Mouse (Mus musculus) kidney, embryonic 16.5 days (tissue): ENCODE results near the gene Ssna1. TPM values are rescaled to one million over a fixed set of nuclear protein-coding genes. Genes with fewer than 3 reads are reported as not detected.

ENCODE experiments used
- ATAC-seq: fragments of 200-750 bp; cut with Nextera tagmentation; 2 replicates; pipeline ENCODE4 v1.8.0; 2017; ENCODE audit warnings: moderate TSS enrichment; ENCODE audit not compliant: low FRiP score, low TSS enrichment
- H3K27ac ChIP-seq: fragments of 300-500 bp; sonication (generic); 2 replicates; pipeline ENCODE4 v1.5.1; 2014; ENCODE audit warnings: low read length
- H3K27me3 ChIP-seq: fragments of 300-500 bp; sonication (generic); 2 replicates; pipeline ENCODE4 v1.6.1; 2014; ENCODE audit warnings: low read length, control low read depth, mixed read lengths; ENCODE audit not compliant: insufficient read depth
- H3K36me3 ChIP-seq: fragments of 300-500 bp; sonication (generic); 2 replicates; pipeline ENCODE4 v1.6.1; 2014; ENCODE audit warnings: low read length, control low read depth, mixed read lengths; ENCODE audit not compliant: insufficient read depth
- H3K4me1 ChIP-seq: fragments of 300-500 bp; sonication (generic); 2 replicates; pipeline ENCODE4 v1.6.1; 2014; ENCODE audit warnings: low read length, control low read depth, mixed read lengths; ENCODE audit not compliant: insufficient read depth
- H3K4me2 ChIP-seq: fragments of 300-500 bp; sonication (generic); replicated peaks from 2 replicates; pipeline ENCODE4 v1.6.1; 2014; ENCODE audit warnings: low read depth, low read length
- H3K4me3 ChIP-seq: fragments of 300-500 bp; sonication (generic); 2 replicates; pipeline ENCODE4 v1.5.1; 2014; ENCODE audit warnings: mild to moderate bottlenecking, low read length
- H3K9ac ChIP-seq: fragments of 300-500 bp; sonication (generic); replicated peaks from 2 replicates; pipeline ENCODE4 v1.6.1; 2014; ENCODE audit warnings: low read length
- H3K9me3 ChIP-seq: fragments of 300-500 bp; sonication (generic); 2 replicates; pipeline ENCODE4 v1.6.1; 2016; ENCODE audit warnings: low read length, control low read depth
- WGBS: fragments of 180-500 bp; shearing (Covaris S2); extraction: QIAGEN DNeasy Blood & Tissue Kit; methylation state at CpG from one replicate; pipeline ENCODE4 v1.1.7; 2014; 5-methylcytosine and 5-hydroxymethylcytosine counted together
- polyA plus RNA-seq: library from polyadenylated mRNA; unstranded; fragments of >200 nt; fragmentation: Nextera tagmentation; extraction: Ambion mirVana; gene quantifications from 2 replicates; pipeline ENCODE4 v1.2.1, GENCODE M21; 2015

Ssna1 gene
- polyA plus RNA-seq, 1 experiment from 2014 or later, result 211 TPM

- Histone ChIP-seq H3K4me1 (peaks cover 21% of the 10 kb centered on the region), H3K27ac (peak overlapping the region; percentile 45; the same call in 1 of the 2 replicates), H3K27me3 (peaks cover 13% of the 10 kb centered on the region), H3K9ac (no peak overlapping the region), H3K9me3 (no peaks in the 10 kb centered on the region), H3K4me2 (no peak overlapping the region), H3K36me3 (no peaks in the 10 kb centered on the region), H3K4me3 (no peak overlapping the region)
- 60% methylated on average over 4 of the region's 4 CpGs for WGBS
- ATAC-seq, result no peak
Measured at GRCm38 (mm10) chr2:25237522-25237921, 34.7 kb downstream of the Ssna1 start.

- Histone ChIP-seq H3K9ac (no peak within 1 kb of the TSS), H3K27me3 (peaks cover 5% of the 10 kb centered on the region), H3K9me3 (no peaks in the 10 kb centered on the region), H3K27ac (no peak within 1 kb of the TSS), H3K4me1 (peaks cover 12% of the 10 kb centered on the region), H3K4me3 (no peak within 1 kb of the TSS), H3K4me2 (no peak within 1 kb of the TSS), H3K36me3 (no peaks in the 10 kb centered on the region)
- 34% methylated on average over 8 of the region's 8 CpGs for WGBS
- no peak for ATAC-seq
Measured at GRCm38 (mm10) chr2:25236614-25237013, 35.6 kb downstream of the Ssna1 start, which contains the start of gene Rnf224. Gene Rnf224 (minus strand): TSS chr2:25236787.

- 0 out of 2 replicates have a peak, but pooled peaks have one; percentile 16 for ATAC-seq
- Histone ChIP-seq H3K4me1 (no peaks in the 10 kb centered on the region), H3K27ac (peak overlapping the region; percentile 61; the same call in 1 of the 2 replicates), H3K9ac (no peak overlapping the region), H3K4me2 (no peak overlapping the region), H3K9me3 (no peaks in the 10 kb centered on the region), H3K4me3 (no peak overlapping the region), H3K36me3 (no peaks in the 10 kb centered on the region), H3K27me3 (no peaks in the 10 kb centered on the region)
- 71% methylated on average over 5 of the region's 5 CpGs for WGBS
Measured at GRCm38 (mm10) chr2:25234551-25235220, 37.6 kb downstream of the Ssna1 start.

GRCm38 (mm10) chr2:25234050-25234449, 38.2 kb downstream of the Ssna1 start, which contains the start of gene Slc34a3:
Gene Slc34a3 (minus strand): TSS chr2:25234364.
- H3K27ac ChIP-seq, result peak within 1 kb of the TSS; percentile 61; the same call in 1 of the 2 replicates
- ATAC-seq, result no peak
- no peaks in the 10 kb centered on the region for H3K9me3 ChIP-seq
- no peaks in the 10 kb centered on the region for H3K27me3 ChIP-seq
- 74% methylated on average over 3 of the region's 3 CpGs for WGBS
- H3K4me3 ChIP-seq, result no peak within 1 kb of the TSS
- H3K36me3 ChIP-seq, result no peaks in the 10 kb centered on the region
- H3K9ac ChIP-seq, result no peak within 1 kb of the TSS
- no peak within 1 kb of the TSS for H3K4me2 ChIP-seq
- H3K4me1 ChIP-seq, result 0 out of 2 replicates have a peak, but pooled peaks cover under 1% of the 10 kb centered on the region

- no peak overlapping the region for H3K4me3 ChIP-seq
- ATAC-seq, result no peak
- no peaks in the 10 kb centered on the region for H3K27me3 ChIP-seq
- 78% methylated on average over 4 of the region's 4 CpGs for WGBS
- H3K36me3 ChIP-seq, result no peaks in the 10 kb centered on the region
- no peak overlapping the region for H3K9ac ChIP-seq
- H3K9me3 ChIP-seq, result no peaks in the 10 kb centered on the region
- H3K4me1 ChIP-seq, result peaks cover 6% of the 10 kb centered on the region
- no peak overlapping the region for H3K27ac ChIP-seq
- no peak overlapping the region for H3K4me2 ChIP-seq
Measured at GRCm38 (mm10) chr2:25233421-25233820, 38.8 kb downstream of the Ssna1 start.

- Histone ChIP-seq H3K9me3 (no peaks in the 10 kb centered on the region), H3K9ac (no peak overlapping the region), H3K36me3 (no peaks in the 10 kb centered on the region), H3K27me3 (no peaks in the 10 kb centered on the region), H3K4me3 (no peak overlapping the region), H3K4me1 (peaks cover 12% of the 10 kb centered on the region), H3K27ac (no peak overlapping the region), H3K4me2 (no peak overlapping the region)
- 61% methylated on average over 12 of the region's 12 CpGs for WGBS
- ATAC-seq, result no peak
Measured at GRCm38 (mm10) chr2:25231038-25231437, 41.2 kb downstream of the Ssna1 start.

GRCm38 (mm10) chr2:25230581-25230980, 41.7 kb downstream of the Ssna1 start:
- WGBS, result 90% methylated on average over 7 of the region's 7 CpGs
- no peak overlapping the region for H3K9ac ChIP-seq
- H3K27ac ChIP-seq, result no peak overlapping the region

GRCm38 (mm10) chr2:25229582-25229981, 42.7 kb downstream of the Ssna1 start:
- no peak overlapping the region for H3K4me2 ChIP-seq
- no peak overlapping the region for H3K27ac ChIP-seq
- H3K4me3 ChIP-seq, result no peak overlapping the region
- no peak for ATAC-seq
- peaks cover 19% of the 10 kb centered on the region for H3K4me1 ChIP-seq
- H3K27me3 ChIP-seq, result no peaks in the 10 kb centered on the region
- no peaks in the 10 kb centered on the region for H3K36me3 ChIP-seq
- no peak overlapping the region for H3K9ac ChIP-seq
- 76% methylated on average over 5 of the region's 5 CpGs for WGBS
- no peaks in the 10 kb centered on the region for H3K9me3 ChIP-seq

More at GRCm38 (mm10) chr2:25230581-25230980, 41.7 kb downstream of the Ssna1 start:
- Histone ChIP-seq H3K9me3 (no peaks in the 10 kb centered on the region), H3K4me3 (no peak overlapping the region), H3K36me3 (no peaks in the 10 kb centered on the region), H3K4me2 (no peak overlapping the region), H3K27me3 (no peaks in the 10 kb centered on the region), H3K4me1 (peaks cover 16% of the 10 kb centered on the region)
- ATAC-seq, result no peak

GRCm38 (mm10) chr2:25228995-25229530, 43.2 kb downstream of the Ssna1 start:
- Histone ChIP-seq H3K9me3 (no peaks in the 10 kb centered on the region), H3K36me3 (no peaks in the 10 kb centered on the region), H3K27me3 (no peaks in the 10 kb centered on the region), H3K4me3 (no peak overlapping the region), H3K4me2 (peak overlapping the region; percentile 49), H3K4me1 (peaks cover 19% of the 10 kb centered on the region), H3K27ac (0 out of 2 replicates have a peak overlapping the region, but pooled peaks have one; percentile 88), H3K9ac (peak overlapping the region; percentile 46)
- 71% methylated on average over 6 of the region's 6 CpGs for WGBS
- no peak for ATAC-seq

- Histone ChIP-seq H3K27me3 (no peaks in the 10 kb centered on the region), H3K4me1 (peaks cover 22% of the 10 kb centered on the region), H3K4me3 (peak overlapping the region; percentile 35), H3K9ac (peak overlapping the region; percentile 36; the same call in 1 of the 2 replicates), H3K36me3 (no peaks in the 10 kb centered on the region), H3K4me2 (peak overlapping the region; percentile 49), H3K27ac (peak overlapping the region; percentile 88), H3K9me3 (no peaks in the 10 kb centered on the region)
- 0% methylated on average over 7 of the region's 7 CpGs for WGBS
- peak; percentile 24 for ATAC-seq
Measured at GRCm38 (mm10) chr2:25228431-25228889, 43.8 kb downstream of the Ssna1 start.
